Mouse (Mus musculus) c-Kit-negative CD71-positive TER-119-positive erythroid progenitor cells, embryonic 14.5 days (primary cell): ENCODE measurements around the gene Syk.

Experiments
- DNase-seq: peaks from one replicate; pipeline ENCODE4 v3.0.0-alpha.2; 2013; ENCODE audit warnings: low read depth, low spot score

The Syk gene

GRCm38 (mm10) chr13:52582878-52583661 lies at the start of gene Syk:
TSS of gene Syk (plus strand) at chr13:52583173.
- no peak for DNase-seq

GRCm38 (mm10) chr13:52533644-52534043 lies 49.3 kb upstream of the Syk start:
- DNase-seq = no peak

GRCm38 (mm10) chr13:52535542-52535941 lies 47.4 kb upstream of the Syk start:
- peak; percentile 1 for DNase-seq

- no peak for DNase-seq
Observed at GRCm38 (mm10) chr13:52537754-52538587, 45.0 kb upstream of the Syk start.

GRCm38 (mm10) chr13:52538588-52539116 lies 44.3 kb upstream of the Syk start:
- no peak for DNase-seq

GRCm38 (mm10) chr13:52539461-52539860 lies 43.5 kb upstream of the Syk start:
- DNase-seq = no peak

- no peak for DNase-seq
Observed at GRCm38 (mm10) chr13:52541385-52542035, 41.5 kb upstream of the Syk start.

GRCm38 (mm10) chr13:52542036-52542526 lies 40.9 kb upstream of the Syk start:
- no peak for DNase-seq

- no peak for DNase-seq
Observed at GRCm38 (mm10) chr13:52542636-52543035, 40.3 kb upstream of the Syk start.

GRCm38 (mm10) chr13:52546288-52546687 lies 36.7 kb upstream of the Syk start:
- DNase-seq = no peak

- no peak for DNase-seq
Observed at GRCm38 (mm10) chr13:52550690-52551193, 32.2 kb upstream of the Syk start.

- no peak for DNase-seq
Observed at GRCm38 (mm10) chr13:52551275-52551674, 31.7 kb upstream of the Syk start.

GRCm38 (mm10) chr13:52552822-52553477 lies 30.0 kb upstream of the Syk start:
- no peak for DNase-seq

GRCm38 (mm10) chr13:52554722-52555121 lies 28.3 kb upstream of the Syk start:
- DNase-seq = no peak

GRCm38 (mm10) chr13:52557421-52557820 lies 25.6 kb upstream of the Syk start:
- DNase-seq = no peak

- no peak for DNase-seq
Observed at GRCm38 (mm10) chr13:52561367-52562165, 21.4 kb upstream of the Syk start.

- no peak for DNase-seq
Observed at GRCm38 (mm10) chr13:52562166-52562571, 20.8 kb upstream of the Syk start.

GRCm38 (mm10) chr13:52565103-52565739 lies 17.8 kb upstream of the Syk start:
- DNase-seq = no peak

- DNase-seq = no peak
Observed at GRCm38 (mm10) chr13:52566188-52566760, 16.7 kb upstream of the Syk start.
